Mouse (Mus musculus) embryonic facial prominence, embryonic 15.5 days (tissue): ENCODE data around the gene Smg9. TPM values are rescaled to one million over a fixed set of nuclear protein-coding genes. Genes with fewer than 3 reads are reported as not detected.

Experiments
- ATAC-seq: fragments of 200-750 bp; cut with Nextera tagmentation; 2 replicates; pipeline ENCODE4 v1.8.0; 2017; ENCODE audit warnings: low read depth, moderate TSS enrichment; ENCODE audit not compliant: insufficient number of reproducible peaks, low FRiP score, low TSS enrichment
- H3K27ac ChIP-seq: fragments of 300-500 bp; sonication (generic); replicated peaks from 2 replicates; pipeline ENCODE4 v1.5.1; 2015; ENCODE audit warnings: mild to moderate bottlenecking, inconsistent platforms
- H3K27me3 ChIP-seq: fragments of 300-500 bp; sonication (generic); 2 replicates; pipeline ENCODE4 v1.6.1; 2015; ENCODE audit warnings: inconsistent platforms
- H3K36me3 ChIP-seq: fragments of 300-500 bp; sonication (generic); 2 replicates; pipeline ENCODE4 v1.6.1; 2015; ENCODE audit warnings: mild to moderate bottlenecking, inconsistent platforms
- H3K4me1 ChIP-seq: fragments of 300-500 bp; sonication (generic); 2 replicates; pipeline ENCODE4 v1.6.1; 2015; ENCODE audit warnings: inconsistent platforms
- H3K4me2 ChIP-seq: fragments of 300-500 bp; sonication (generic); replicated peaks from 2 replicates; pipeline ENCODE4 v1.6.1; 2015; ENCODE audit warnings: mild to moderate bottlenecking, inconsistent platforms
- H3K4me3 ChIP-seq: fragments of 300-500 bp; sonication (generic); replicated peaks from 2 replicates; pipeline ENCODE4 v1.5.1; 2015; ENCODE audit warnings: mild to moderate bottlenecking, inconsistent platforms
- H3K9ac ChIP-seq: fragments of 300-500 bp; sonication (generic); 2 replicates; pipeline ENCODE4 v1.6.1; 2015; ENCODE audit warnings: inconsistent platforms
- H3K9me3 ChIP-seq: fragments of 300-500 bp; sonication (generic); replicated peaks from 2 replicates; pipeline ENCODE4 v1.6.1; 2016; ENCODE audit warnings: inconsistent platforms
- WGBS: fragments of 180-500 bp; shearing (Covaris S2); methylation state at CpG from one replicate; pipeline ENCODE4 v1.1.7; 2015; 5-methylcytosine and 5-hydroxymethylcytosine counted together
- polyA plus RNA-seq: library from polyadenylated mRNA; unstranded; fragments of >200 nt; fragmentation: Nextera tagmentation; extraction: Ambion mirVana; gene quantifications from 2 replicates; pipeline ENCODE4 v1.2.1, GENCODE M21; 2015

Gene Smg9
- polyA plus RNA-seq, 1 experiment from 2014 or later, result 27.6 TPM

- no peak for ATAC-seq
- H3K27me3 ChIP-seq, result 0 out of 2 replicates have a peak, but pooled peaks cover 8% of the 10 kb centered on the region
- no peaks in the 10 kb centered on the region for H3K36me3 ChIP-seq
- H3K27ac ChIP-seq, result no peak overlapping the region
- H3K4me3 ChIP-seq, result no peak overlapping the region
- H3K9ac ChIP-seq, result no peak overlapping the region
- WGBS, result 92% methylated on average over 15 of the region's 15 CpGs
- no peak overlapping the region for H3K4me2 ChIP-seq
- no peaks in the 10 kb centered on the region for H3K9me3 ChIP-seq
- H3K4me1 ChIP-seq, result no peaks in the 10 kb centered on the region
These were observed 31.3 kb downstream of the Smg9 start for GRCm38 (mm10) chr7:24430551-24431345.

- Histone ChIP-seq H3K4me1 (no peaks in the 10 kb centered on the region), H3K36me3 (no peaks in the 10 kb centered on the region), H3K9ac (no peak overlapping the region), H3K4me2 (no peak overlapping the region), H3K9me3 (no peaks in the 10 kb centered on the region), H3K27ac (no peak overlapping the region), H3K4me3 (no peak overlapping the region), H3K27me3 (0 out of 2 replicates have a peak, but pooled peaks cover 8% of the 10 kb centered on the region)
- ATAC-seq, result no peak
- WGBS, result 65% methylated on average over 11 of the region's 11 CpGs
These were observed 32.3 kb downstream of the Smg9 start for GRCm38 (mm10) chr7:24431713-24432112.

GRCm38 (mm10) chr7:24435305-24435704, 35.9 kb downstream of the Smg9 start:
- WGBS, result 72% methylated on average over 5 of the region's 5 CpGs
- Histone ChIP-seq H3K4me2 (no peak overlapping the region), H3K9ac (no peak overlapping the region), H3K36me3 (no peaks in the 10 kb centered on the region), H3K27ac (no peak overlapping the region), H3K4me1 (peaks cover 7% of the 10 kb centered on the region; the same call in 1 of the 2 replicates), H3K9me3 (no peaks in the 10 kb centered on the region), H3K4me3 (no peak overlapping the region), H3K27me3 (0 out of 2 replicates have a peak, but pooled peaks cover 8% of the 10 kb centered on the region)
- ATAC-seq, result no peak

- H3K9ac ChIP-seq, result no peak overlapping the region
- ATAC-seq, result peak; percentile 58; the same call in 1 of the 2 replicates
- 45% methylated on average over 10 of the region's 10 CpGs for WGBS
- H3K27me3 ChIP-seq, result 0 out of 2 replicates have a peak, but pooled peaks cover 3% of the 10 kb centered on the region
- no peaks in the 10 kb centered on the region for H3K9me3 ChIP-seq
- peaks cover 7% of the 10 kb centered on the region; the same call in 1 of the 2 replicates for H3K4me1 ChIP-seq
- H3K4me3 ChIP-seq, result no peak overlapping the region
- no peaks in the 10 kb centered on the region for H3K36me3 ChIP-seq
- 0 out of 2 replicates have a peak overlapping the region, but pooled peaks have one; percentile 44 for H3K27ac ChIP-seq
- H3K4me2 ChIP-seq, result no peak overlapping the region
These were observed 38.6 kb downstream of the Smg9 start for GRCm38 (mm10) chr7:24437981-24438380.

- H3K9ac ChIP-seq, result no peak overlapping the region
- H3K27me3 ChIP-seq, result no peaks in the 10 kb centered on the region
- 73% methylated on average over 6 of the region's 6 CpGs for WGBS
- no peak overlapping the region for H3K4me3 ChIP-seq
- H3K9me3 ChIP-seq, result no peaks in the 10 kb centered on the region
- H3K4me1 ChIP-seq, result peaks cover 7% of the 10 kb centered on the region; the same call in 1 of the 2 replicates
- no peak overlapping the region for H3K4me2 ChIP-seq
- ATAC-seq, result no peak
- no peak overlapping the region for H3K27ac ChIP-seq
- H3K36me3 ChIP-seq, result no peaks in the 10 kb centered on the region
These were observed 39.8 kb downstream of the Smg9 start for GRCm38 (mm10) chr7:24439191-24439590.

GRCm38 (mm10) chr7:24439891-24440290, 40.5 kb downstream of the Smg9 start:
- Histone ChIP-seq H3K9ac (no peak overlapping the region), H3K4me1 (peaks cover 7% of the 10 kb centered on the region; the same call in 1 of the 2 replicates), H3K36me3 (no peaks in the 10 kb centered on the region), H3K27ac (no peak overlapping the region), H3K9me3 (no peaks in the 10 kb centered on the region), H3K4me2 (no peak overlapping the region), H3K4me3 (no peak overlapping the region), H3K27me3 (no peaks in the 10 kb centered on the region)
- 77% methylated on average over 7 of the region's 7 CpGs for WGBS
- no peak for ATAC-seq

GRCm38 (mm10) chr7:24441785-24442184, 42.4 kb downstream of the Smg9 start:
- H3K4me2 ChIP-seq, result no peak overlapping the region
- no peak for ATAC-seq
- H3K4me3 ChIP-seq, result no peak overlapping the region
- H3K4me1 ChIP-seq, result peaks cover 7% of the 10 kb centered on the region; the same call in 1 of the 2 replicates
- H3K27ac ChIP-seq, result no peak overlapping the region
- no peaks in the 10 kb centered on the region for H3K9me3 ChIP-seq
- WGBS, result 16% methylated on average over 1 of the region's 1 CpGs
- H3K9ac ChIP-seq, result no peak overlapping the region
- H3K27me3 ChIP-seq, result no peaks in the 10 kb centered on the region
- H3K36me3 ChIP-seq, result no peaks in the 10 kb centered on the region

GRCm38 (mm10) chr7:24442313-24442712, 42.9 kb downstream of the Smg9 start:
- H3K27me3 ChIP-seq, result no peaks in the 10 kb centered on the region
- H3K4me3 ChIP-seq, result no peak overlapping the region
- no peaks in the 10 kb centered on the region for H3K36me3 ChIP-seq
- peaks cover 10% of the 10 kb centered on the region; the same call in 1 of the 2 replicates for H3K4me1 ChIP-seq
- H3K27ac ChIP-seq, result no peak overlapping the region
- no peak for ATAC-seq
- WGBS, result 68% methylated on average over 8 of the region's 8 CpGs
- no peak overlapping the region for H3K4me2 ChIP-seq
- H3K9ac ChIP-seq, result no peak overlapping the region
- H3K9me3 ChIP-seq, result no peaks in the 10 kb centered on the region

GRCm38 (mm10) chr7:24445266-24445926, 46.0 kb downstream of the Smg9 start:
- H3K9me3 ChIP-seq, result no peaks in the 10 kb centered on the region
- 89% methylated on average over 9 of the region's 9 CpGs for WGBS
- no peak overlapping the region for H3K9ac ChIP-seq
- H3K36me3 ChIP-seq, result no peaks in the 10 kb centered on the region
- H3K4me3 ChIP-seq, result no peak overlapping the region
- peaks cover 15% of the 10 kb centered on the region for H3K4me1 ChIP-seq
- H3K27ac ChIP-seq, result no peak overlapping the region
- H3K27me3 ChIP-seq, result no peaks in the 10 kb centered on the region
- H3K4me2 ChIP-seq, result no peak overlapping the region
- no peak for ATAC-seq

- peak overlapping the region; percentile 56 for H3K27ac ChIP-seq
- H3K9me3 ChIP-seq, result no peaks in the 10 kb centered on the region
- 57% methylated on average over 7 of the region's 7 CpGs for WGBS
- H3K36me3 ChIP-seq, result no peaks in the 10 kb centered on the region
- no peak overlapping the region for H3K4me3 ChIP-seq
- no peaks in the 10 kb centered on the region for H3K27me3 ChIP-seq
- H3K4me1 ChIP-seq, result peaks cover 16% of the 10 kb centered on the region
- no peak for ATAC-seq
- no peak overlapping the region for H3K9ac ChIP-seq
- H3K4me2 ChIP-seq, result no peak overlapping the region
These were observed 47.4 kb downstream of the Smg9 start for GRCm38 (mm10) chr7:24446697-24447340.
